In the genomic region with DNA sequence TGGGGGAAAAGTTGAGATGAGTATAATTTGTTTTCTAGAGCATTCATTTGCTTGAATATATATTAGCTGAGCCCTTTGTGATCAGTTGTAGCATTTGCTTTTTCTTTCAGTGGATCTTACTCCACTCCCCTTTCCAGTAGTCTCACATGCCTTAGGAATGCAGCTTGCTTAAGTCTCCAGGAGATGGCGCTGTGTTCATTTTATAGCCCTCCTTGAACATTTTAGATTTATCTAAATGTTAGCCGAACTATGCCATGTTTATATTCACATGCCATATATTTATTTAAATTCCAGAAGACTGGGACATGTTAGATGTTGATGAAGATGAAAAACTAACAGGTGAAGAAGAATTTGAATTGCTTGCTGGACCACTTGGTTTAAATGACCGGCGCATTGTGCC, we compare ENCODE assay signal across 9 mouse cellular contexts. TPM values are rescaled to one million over a fixed set of nuclear protein-coding genes. Genes with fewer than 3 reads are reported as not detected.
DNase-seq lines count a peak whose midpoint lies in the region; ATAC-seq and TF ChIP-seq lines count a peak whose summit lies in the region.
"Had no signal": no experiment of that assay in that cellular context is flagged by ENCODE, and none has a peak within 500 bp of the region (broad histone marks: within the 10 kb centered on the region; RNA-seq: fewer than 3 reads in every experiment).

No protein-coding gene starts in this region.

- peaks cover 48% of the 10 kb centered on the region for H3K36me3 ChIP-seq in kidney, embryonic 14.5 days (ENCODE audit: control insufficient read depth, insufficient read depth, low read length)
- peaks cover 36% of the 10 kb centered on the region for H3K36me3 ChIP-seq in C2C12 (ENCODE audit: control insufficient read depth, insufficient read depth)
- peaks cover 51% of the 10 kb centered on the region for H3K36me3 ChIP-seq in forebrain, embryonic 12.5 days (replicated peaks)
- peaks cover 39% of the 10 kb centered on the region for H3K36me3 ChIP-seq in midbrain, embryonic 15.5 days (replicated peaks)

- no peak overlapping the region for H3K4me2 ChIP-seq in kidney, embryonic 14.5 days (replicated peaks; ENCODE audit: low read depth, low read length)
- H3K4me2 ChIP-seq in forebrain, embryonic 12.5 days: no peak overlapping the region
- H3K4me2 ChIP-seq in midbrain, embryonic 15.5 days: no peak overlapping the region
- H3K4me2 ChIP-seq: heart, embryonic 13.5 days had no signal

- H3K79me2 ChIP-seq in C2C12 (ENCODE audit: control insufficient read depth, insufficient read depth): no peaks in the 10 kb centered on the region

- no peaks in the 10 kb centered on the region for H3K4me1 ChIP-seq in kidney, embryonic 14.5 days (ENCODE audit: control insufficient read depth, insufficient read depth, low read length)
- no peaks in the 10 kb centered on the region for H3K4me1 ChIP-seq in forebrain, embryonic 12.5 days
- H3K4me1 ChIP-seq in midbrain, embryonic 15.5 days: no peaks in the 10 kb centered on the region
- H3K4me1 ChIP-seq: heart, embryonic 13.5 days had no signal

- ATAC-seq in kidney, embryonic 14.5 days (ENCODE audit: low FRiP score, low TSS enrichment): no peak
- no peak for ATAC-seq in forebrain, embryonic 12.5 days (ENCODE audit: low FRiP score)
- no peak for ATAC-seq in midbrain, embryonic 15.5 days (replicated peaks)

- H3K9me3 ChIP-seq in kidney, embryonic 14.5 days (ENCODE audit: control insufficient read depth, low read length): no peaks in the 10 kb centered on the region
- H3K9me3 ChIP-seq in forebrain, embryonic 12.5 days: no peaks in the 10 kb centered on the region
- H3K9me3 ChIP-seq in midbrain, embryonic 15.5 days: no peaks in the 10 kb centered on the region
- H3K9me3 ChIP-seq: heart, embryonic 13.5 days had no signal

- H3K27me3 ChIP-seq in kidney, embryonic 14.5 days (ENCODE audit: control insufficient read depth, insufficient read depth, low read length): no peaks in the 10 kb centered on the region
- no peaks in the 10 kb centered on the region for H3K27me3 ChIP-seq in C2C12 (ENCODE audit: control insufficient read depth, insufficient read depth, insufficient read length)
- no peaks in the 10 kb centered on the region for H3K27me3 ChIP-seq in forebrain, embryonic 12.5 days
- no peaks in the 10 kb centered on the region for H3K27me3 ChIP-seq in midbrain, embryonic 15.5 days (replicated peaks)
- H3K27me3 ChIP-seq: heart, embryonic 13.5 days had no signal

- no peak overlapping the region for H3K27ac ChIP-seq in kidney, embryonic 14.5 days (ENCODE audit: low read depth, low read length)
- no peak overlapping the region for H3K27ac ChIP-seq in forebrain, embryonic 12.5 days
- no peak overlapping the region for H3K27ac ChIP-seq in midbrain, embryonic 15.5 days
- H3K27ac ChIP-seq: heart, embryonic 13.5 days had no signal

- H3K79me3 ChIP-seq in C2C12 (ENCODE audit: low read depth): no peaks in the 10 kb centered on the region

- no peak overlapping the region for H3K9ac ChIP-seq in kidney, embryonic 14.5 days (ENCODE audit: low read depth, low read length)
- H3K9ac ChIP-seq in forebrain, embryonic 12.5 days: no peak overlapping the region
- no peak overlapping the region for H3K9ac ChIP-seq in midbrain, embryonic 15.5 days
- H3K9ac ChIP-seq: heart, embryonic 13.5 days had no signal

- 56% methylated on average over 4 of the region's 4 CpGs for WGBS in kidney, embryonic 14.5 days
- WGBS in forebrain, embryonic 12.5 days: 57% methylated on average over 4 of the region's 4 CpGs
- 58% methylated on average over 4 of the region's 4 CpGs for WGBS in midbrain, embryonic 15.5 days

- DNase-seq in kidney, postnatal 14 days: peak; percentile 20
- peak; percentile 52 for DNase-seq in ES-CJ7 (ENCODE audit: low read depth, low spot score)
- DNase-seq in cerebellum, postnatal 14 days: peak; percentile 48 to 50
- peak; percentile 62 for DNase-seq in mesoderm, embryonic 11.5 days (ENCODE audit: low read depth, low spot score)

- H3K4me3 ChIP-seq in kidney, embryonic 14.5 days (ENCODE audit: low read length): no peak overlapping the region
- no peak overlapping the region for H3K4me3 ChIP-seq in C2C12 (ENCODE audit: insufficient read depth, poor library complexity, severe bottlenecking)
- H3K4me3 ChIP-seq in forebrain, embryonic 12.5 days (replicated peaks): no peak overlapping the region
- H3K4me3 ChIP-seq in midbrain, embryonic 15.5 days: no peak overlapping the region
- H3K4me3 ChIP-seq: heart, embryonic 13.5 days had no signal

- no peak overlapping the region for H3ac ChIP-seq in C2C12 (ENCODE audit: control insufficient read depth, insufficient read length, low read depth)

- peak; percentile 9 for TF ChIP-seq CTCF in C2C12 (IDR thresholded peaks at IDR 0.05; ENCODE audit: control insufficient read depth, insufficient read depth, insufficient read length)

TF ChIP-seq in C2C12, 6 proteins besides CTCF, POLR2A, EP300 and RAD21:
- TF ChIP-seq MYOG (IDR thresholded peaks at IDR 0.05; ENCODE audit: control insufficient read depth, extremely low read depth, insufficient read length) (no peak), USF1 (IDR thresholded peaks at IDR 0.05; ENCODE audit: low read depth) (no peak), MAX (IDR thresholded peaks at IDR 0.05) (no peak), FOSL1 (IDR thresholded peaks at IDR 0.05; ENCODE audit: insufficient read depth, low read length, poor library complexity, severe bottlenecking) (no peak), CEBPB (IDR thresholded peaks at IDR 0.05; ENCODE audit: low read depth) (no peak), MYOD1 (IDR thresholded peaks at IDR 0.05; ENCODE audit: control insufficient read depth, insufficient read length, low read depth) (no peak)

RNA-seq across cellular contexts. Expression of a gene that starts 49.3 kb away (rescaled TPM):
- 1.8 and 2.3 TPM in 2 replicates for polyA plus RNA-seq in kidney, embryonic 14.5 days (2014; fragmentation: Nextera tagmentation; extraction: Ambion mirVana)
- 0.30 TPM for polyA plus RNA-seq in C2C12 (2012; fragmentation: generic; extraction: Trizol)
- polyA plus RNA-seq in forebrain, embryonic 12.5 days (2016; fragmentation: Nextera tagmentation; extraction: Ambion mirVana): 2.4 TPM in 2 replicates
- polyA plus RNA-seq in midbrain, embryonic 15.5 days (2015; fragmentation: Nextera tagmentation; extraction: Ambion mirVana): 1.0 and 1.2 TPM in 2 replicates
